Mouse (Mus musculus): ENCODE results near the gene Srrm2.

The Srrm2 gene

DNA sequence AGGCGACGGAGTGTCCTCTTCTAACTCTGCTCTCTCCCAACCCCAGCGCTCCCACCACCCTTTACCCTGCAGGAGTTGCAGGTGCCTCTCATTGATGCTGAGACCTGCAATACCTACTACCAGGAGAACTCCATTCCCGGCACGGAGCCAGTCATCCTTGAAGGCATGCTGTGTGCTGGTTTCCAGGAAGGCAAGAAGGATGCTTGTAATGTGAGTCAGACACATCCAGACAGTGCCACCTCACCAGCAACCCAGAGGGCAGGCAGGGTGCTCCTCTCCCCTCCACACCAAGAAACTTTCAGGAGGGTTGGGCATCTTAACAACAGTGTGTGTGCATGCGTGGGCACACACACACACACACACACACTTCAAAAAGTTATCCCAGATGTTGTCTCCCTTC is 66.9 kb downstream of the Srrm2 start:
- DNase-seq (ENCODE audit: low spot score): no peak

DNA sequence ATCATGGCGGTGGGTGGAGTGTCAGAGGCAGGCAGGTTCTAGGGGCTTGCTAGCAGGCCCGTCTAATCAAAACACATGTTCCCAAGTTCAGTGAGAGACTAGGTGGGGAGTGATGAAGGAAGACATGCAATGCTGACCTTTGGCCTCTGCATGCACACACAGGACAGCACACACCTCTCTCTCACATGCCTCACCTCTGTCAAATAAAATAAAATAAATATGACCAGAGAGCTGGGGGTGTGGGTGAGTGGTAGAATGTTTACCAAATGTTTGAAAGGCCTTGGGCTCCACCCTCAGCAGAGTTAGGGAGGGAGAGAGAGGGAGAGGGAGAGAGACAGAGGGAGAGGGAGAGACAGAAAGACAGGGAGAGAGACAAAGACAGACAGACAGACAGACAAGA is 67.6 kb downstream of the Srrm2 start:
- no peak for DNase-seq (ENCODE audit: low spot score)

DNA sequence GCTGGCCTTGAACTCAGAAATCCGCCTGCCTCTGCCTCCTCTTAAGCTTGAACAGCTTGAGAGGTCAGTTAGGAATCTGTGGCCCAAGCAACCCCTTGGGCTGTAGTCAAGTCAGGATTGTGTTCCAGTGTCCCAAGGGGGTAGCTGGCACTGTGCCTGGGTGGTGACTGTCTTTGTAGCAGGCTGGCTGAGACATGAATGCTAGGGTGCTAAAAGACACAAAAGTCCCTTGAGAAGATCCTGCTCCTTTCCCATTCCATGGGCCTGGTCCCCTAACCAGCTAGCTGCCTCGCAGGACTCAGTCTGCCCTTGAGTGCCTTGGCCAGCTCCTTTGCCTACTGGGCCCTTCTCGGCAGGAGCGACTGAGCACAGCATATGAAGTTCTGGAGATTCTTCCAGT is 72.6 kb downstream of the Srrm2 start:
- DNase-seq (ENCODE audit: low spot score): peak; percentile 50

DNA sequence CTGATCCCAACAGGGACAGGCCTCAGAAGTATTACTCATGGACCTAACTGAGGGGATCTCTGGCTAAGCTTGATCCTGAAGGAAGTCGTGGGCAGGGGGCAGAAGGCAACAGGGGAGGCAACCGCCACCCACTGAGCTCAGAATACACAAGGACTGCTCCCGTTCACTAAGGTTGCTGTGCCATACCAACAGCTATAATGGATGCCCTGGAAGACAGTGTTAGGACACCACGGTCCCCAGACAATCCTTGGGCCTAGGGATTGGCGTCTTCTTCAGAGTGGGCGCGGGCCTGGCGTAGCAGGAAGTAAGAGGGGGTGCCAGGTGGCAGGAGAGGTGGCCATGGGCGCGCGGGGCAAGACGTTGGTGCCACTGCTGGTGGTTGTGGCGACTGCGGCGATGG is 77.4 kb downstream of the Srrm2 start, which contains the start of gene Prss21:
TSS of gene Prss21 (plus strand) at position 301 of the 400 bp plus-strand sequence.
- no peak for DNase-seq (ENCODE audit: low spot score)

DNA sequence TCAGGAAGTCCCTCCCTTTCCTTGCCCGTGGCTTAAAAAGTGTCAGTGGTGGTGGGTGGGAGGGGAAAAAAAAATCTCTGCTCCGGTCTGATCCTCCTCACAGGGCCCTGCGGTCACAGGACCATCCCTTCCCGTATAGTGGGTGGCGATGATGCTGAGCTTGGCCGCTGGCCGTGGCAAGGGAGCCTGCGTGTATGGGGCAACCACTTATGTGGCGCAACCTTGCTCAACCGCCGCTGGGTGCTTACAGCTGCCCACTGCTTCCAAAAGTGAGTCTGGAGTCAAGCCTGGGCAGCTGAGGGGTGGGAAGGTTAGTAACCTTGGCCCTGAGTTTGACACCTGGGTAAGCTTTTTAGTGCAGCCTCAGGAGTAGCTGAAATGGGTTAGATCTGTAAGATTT is 78.2 kb downstream of the Srrm2 start:
- no peak for DNase-seq (ENCODE audit: low spot score)
